ENCODE assay signal across 18 mouse cellular contexts in the genomic region with DNA sequence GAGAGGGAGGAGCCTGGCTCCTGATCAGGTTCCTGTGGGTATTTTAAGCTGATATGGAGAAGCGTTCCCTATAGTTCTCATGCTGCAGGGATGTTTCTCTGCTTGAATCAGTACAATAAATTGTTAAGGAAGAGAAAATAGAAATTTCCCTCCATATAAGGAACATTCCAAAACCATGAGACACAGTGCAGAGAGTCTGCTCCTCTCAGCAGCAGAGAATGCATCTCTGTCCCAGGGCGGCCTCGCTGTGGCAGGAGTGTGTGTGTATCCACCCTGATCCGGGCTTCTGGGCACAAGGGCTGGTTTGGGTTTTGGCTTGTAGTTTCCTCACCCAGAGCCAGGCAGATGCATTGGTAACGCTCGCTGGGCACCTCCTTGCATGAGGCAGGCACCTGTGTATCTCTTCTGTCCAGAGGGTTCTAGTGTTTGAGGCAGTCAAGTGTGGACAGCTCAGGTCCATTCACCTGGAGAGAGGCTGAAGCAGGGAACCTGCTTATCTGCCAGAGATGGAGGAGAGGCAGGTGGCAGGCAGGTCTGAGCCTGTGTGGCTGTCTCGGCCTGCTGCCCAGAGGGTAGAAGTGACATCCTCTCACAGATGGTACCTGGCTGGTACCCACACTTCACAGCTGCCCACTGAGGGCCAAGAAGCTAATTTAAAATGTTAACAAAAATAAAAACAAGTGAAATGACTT. TPM values are rescaled to one million over a fixed set of nuclear protein-coding genes. Genes with fewer than 3 reads are reported as not detected.
DNase-seq lines count a peak whose midpoint lies in the region; ATAC-seq and TF ChIP-seq lines count a peak whose summit lies in the region.
"Had no signal": no experiment of that assay in that cellular context is flagged by ENCODE, and none has a peak within 500 bp of the region (broad histone marks: within the 10 kb centered on the region; RNA-seq: fewer than 3 reads in every experiment).

No protein-coding gene starts in this region.

- no peak overlapping the region for H3K4me2 ChIP-seq in midbrain, postnatal 0 days (ENCODE audit: low read depth, low read length, poor library complexity, severe bottlenecking)
- H3K4me2 ChIP-seq in midbrain, embryonic 16.5 days (ENCODE audit: low read length), result no peak overlapping the region
- no peak overlapping the region for H3K4me2 ChIP-seq in stomach, postnatal 0 days (replicated peaks; ENCODE audit: low read depth)
- no peak overlapping the region for H3K4me2 ChIP-seq in forebrain, embryonic 12.5 days
- H3K4me2 ChIP-seq: midbrain, embryonic 12.5 days; neural tube, embryonic 12.5 days had no signal

- DNase-seq in cerebellum, postnatal 4 days (ENCODE audit: low spot score in 2 of 2), result no peak
- no peak for DNase-seq in midbrain, postnatal 0 days (ENCODE audit: low spot score)
- DNase-seq in cerebellum, postnatal 36 days, result peak; percentile 77 to 83
- no peak for DNase-seq in stomach, postnatal 0 days (ENCODE audit: low spot score)
- DNase-seq in kidney, postnatal 4 days, result no peak
- DNase-seq: adrenal gland, postnatal 10 days; embryo, embryonic 11 days; gastrocnemius, postnatal 10 days; heart, postnatal 14 days; lung, adult 2 months had no signal

- no peak for TF ChIP-seq CTCF in midbrain, postnatal 0 days (IDR thresholded peaks at IDR 0.05)
- no peak for TF ChIP-seq CTCF in stomach, postnatal 0 days (IDR thresholded peaks at IDR 0.05; ENCODE audit: low read depth)

- H3K27ac ChIP-seq in midbrain, postnatal 0 days (ENCODE audit: low read depth, low read length), result no peak overlapping the region
- no peak overlapping the region for H3K27ac ChIP-seq in midbrain, embryonic 16.5 days (ENCODE audit: low read length)
- peak overlapping the region; percentile 74 for H3K27ac ChIP-seq in stomach, postnatal 0 days (replicated peaks)
- no peak overlapping the region for H3K27ac ChIP-seq in forebrain, embryonic 12.5 days
- H3K27ac ChIP-seq: midbrain, embryonic 12.5 days; neural tube, embryonic 12.5 days had no signal

- H3K4me1 ChIP-seq in midbrain, postnatal 0 days (ENCODE audit: insufficient read depth, low read length), result no peaks in the 10 kb centered on the region
- H3K4me1 ChIP-seq in midbrain, embryonic 16.5 days (ENCODE audit: control insufficient read depth, insufficient read depth, low read length), result no peaks in the 10 kb centered on the region
- peaks cover 2% of the 10 kb centered on the region; the same call in 1 of the 2 replicates for H3K4me1 ChIP-seq in stomach, postnatal 0 days (replicated peaks; ENCODE audit: control insufficient read depth, insufficient read depth)
- no peaks in the 10 kb centered on the region for H3K4me1 ChIP-seq in forebrain, embryonic 12.5 days
- H3K4me1 ChIP-seq: midbrain, embryonic 12.5 days; neural tube, embryonic 12.5 days had no signal

- peak; percentile 91 for ATAC-seq in cerebellum, adult (ENCODE audit: insufficient number of reproducible peaks, low FRiP score, low TSS enrichment)
- ATAC-seq in midbrain, postnatal 0 days (ENCODE audit: low FRiP score), result 0 out of 2 replicates have a peak, but pooled peaks have one; percentile 28
- no peak for ATAC-seq in midbrain, embryonic 16.5 days
- ATAC-seq in stomach, postnatal 0 days (ENCODE audit: low FRiP score, low TSS enrichment), result peak; percentile 65; the same call in 1 of the 2 replicates
- ATAC-seq in forebrain, embryonic 12.5 days (ENCODE audit: low FRiP score), result no peak

- no peak for TF ChIP-seq EP300 in stomach, postnatal 0 days (optimal IDR thresholded peaks at IDR 0.05)

- H3K36me3 ChIP-seq in midbrain, postnatal 0 days (ENCODE audit: insufficient read depth, low read length), result peaks cover 40% of the 10 kb centered on the region
- peaks cover 19% of the 10 kb centered on the region for H3K36me3 ChIP-seq in midbrain, embryonic 16.5 days (ENCODE audit: control insufficient read depth, insufficient read depth, low read length)
- H3K36me3 ChIP-seq in stomach, postnatal 0 days (ENCODE audit: control insufficient read depth, insufficient read depth, low read length), result peaks cover 17% of the 10 kb centered on the region; the same call in 1 of the 2 replicates
- H3K36me3 ChIP-seq in forebrain, embryonic 12.5 days (replicated peaks), result peaks cover 57% of the 10 kb centered on the region

- no peak overlapping the region for H3K4me3 ChIP-seq in midbrain, postnatal 0 days (ENCODE audit: low read depth, low read length)
- no peak overlapping the region for H3K4me3 ChIP-seq in midbrain, embryonic 16.5 days (ENCODE audit: low read depth, low read length)
- H3K4me3 ChIP-seq in stomach, postnatal 0 days (ENCODE audit: low read depth, low read length), result no peak overlapping the region
- no peak overlapping the region for H3K4me3 ChIP-seq in forebrain, embryonic 12.5 days (replicated peaks)
- H3K4me3 ChIP-seq: midbrain, embryonic 12.5 days; neural tube, embryonic 12.5 days had no signal

- 97% methylated on average over 7 of the region's 7 CpGs for WGBS in midbrain, postnatal 0 days
- 94% methylated on average over 7 of the region's 7 CpGs for WGBS in midbrain, embryonic 16.5 days
- WGBS in stomach, postnatal 0 days, result 68% methylated on average over 7 of the region's 7 CpGs
- WGBS in forebrain, embryonic 12.5 days, result 95% methylated on average over 7 of the region's 7 CpGs

- no peak overlapping the region for H3K9ac ChIP-seq in midbrain, postnatal 0 days (replicated peaks; ENCODE audit: low read length, poor library complexity, severe bottlenecking)
- no peak overlapping the region for H3K9ac ChIP-seq in midbrain, embryonic 16.5 days (ENCODE audit: low read depth, low read length)
- H3K9ac ChIP-seq in stomach, postnatal 0 days (ENCODE audit: low read length), result no peak overlapping the region
- no peak overlapping the region for H3K9ac ChIP-seq in forebrain, embryonic 12.5 days
- H3K9ac ChIP-seq: midbrain, embryonic 12.5 days; neural tube, embryonic 12.5 days had no signal

- no peaks in the 10 kb centered on the region for H3K27me3 ChIP-seq in midbrain, postnatal 0 days (ENCODE audit: insufficient read depth, low read length)
- H3K27me3 ChIP-seq in midbrain, embryonic 16.5 days (ENCODE audit: control insufficient read depth, insufficient read depth, low read depth, low read length), result no peaks in the 10 kb centered on the region
- no peaks in the 10 kb centered on the region for H3K27me3 ChIP-seq in stomach, postnatal 0 days (ENCODE audit: control insufficient read depth, insufficient read depth, low read length)
- H3K27me3 ChIP-seq in forebrain, embryonic 12.5 days, result no peaks in the 10 kb centered on the region
- H3K27me3 ChIP-seq: midbrain, embryonic 12.5 days; neural tube, embryonic 12.5 days had no signal

- H3K9me3 ChIP-seq in midbrain, postnatal 0 days (ENCODE audit: low read length), result no peaks in the 10 kb centered on the region
- no peaks in the 10 kb centered on the region for H3K9me3 ChIP-seq in midbrain, embryonic 16.5 days (replicated peaks; ENCODE audit: control insufficient read depth, low read length, poor library complexity, severe bottlenecking)
- H3K9me3 ChIP-seq in stomach, postnatal 0 days (ENCODE audit: control insufficient read depth, low read length), result no peaks in the 10 kb centered on the region
- H3K9me3 ChIP-seq in forebrain, embryonic 12.5 days, result no peaks in the 10 kb centered on the region
- H3K9me3 ChIP-seq: midbrain, embryonic 12.5 days; neural tube, embryonic 12.5 days had no signal

RNA-seq across cellular contexts. Expression of a gene that starts 18.5 kb away (rescaled TPM):
- total RNA-seq in midbrain, postnatal 0 days (2014; rRNA removed), result 86.9 and 92.3 TPM in 2 replicates
- polyA plus RNA-seq in midbrain, postnatal 0 days (2015; fragmentation: Nextera tagmentation; extraction: Ambion mirVana), result 67.6 and 68.0 TPM in 2 replicates
- 85.0 and 89.0 TPM in 2 replicates for polyA plus RNA-seq in midbrain, embryonic 16.5 days (2015; fragmentation: Nextera tagmentation; extraction: Ambion mirVana)
- 7.3 and 7.4 TPM in 2 replicates for polyA plus RNA-seq in stomach, postnatal 0 days (2015; fragmentation: Nextera tagmentation; extraction: Ambion mirVana)
- 56.3 and 63.2 TPM in 2 replicates for polyA plus RNA-seq in forebrain, embryonic 12.5 days (2016; fragmentation: Nextera tagmentation; extraction: Ambion mirVana)

RNA-seq across cellular contexts. Expression of a gene that starts 38.5 kb away (rescaled TPM):
- total RNA-seq in midbrain, postnatal 0 days (2014; rRNA removed), result 35.1 and 46.6 TPM in 2 replicates
- 31.3 and 31.4 TPM in 2 replicates for polyA plus RNA-seq in midbrain, postnatal 0 days (2015; fragmentation: Nextera tagmentation; extraction: Ambion mirVana)
- 29.0 and 29.1 TPM in 2 replicates for polyA plus RNA-seq in midbrain, embryonic 16.5 days (2015; fragmentation: Nextera tagmentation; extraction: Ambion mirVana)
- 29.3 and 31.2 TPM in 2 replicates for polyA plus RNA-seq in stomach, postnatal 0 days (2015; fragmentation: Nextera tagmentation; extraction: Ambion mirVana)
- 46.7 and 48.7 TPM in 2 replicates for polyA plus RNA-seq in forebrain, embryonic 12.5 days (2016; fragmentation: Nextera tagmentation; extraction: Ambion mirVana)

RNA-seq across cellular contexts. Expression of a gene that starts 40.7 kb away (rescaled TPM):
- 45.6 and 71.3 TPM in 2 replicates for total RNA-seq in midbrain, postnatal 0 days (2014; rRNA removed)
- 64.3 and 67.1 TPM in 2 replicates for polyA plus RNA-seq in midbrain, postnatal 0 days (2015; fragmentation: Nextera tagmentation; extraction: Ambion mirVana)
- polyA plus RNA-seq in midbrain, embryonic 16.5 days (2015; fragmentation: Nextera tagmentation; extraction: Ambion mirVana), result 81.4 and 84.3 TPM in 2 replicates
- 45.7 and 45.9 TPM in 2 replicates for polyA plus RNA-seq in stomach, postnatal 0 days (2015; fragmentation: Nextera tagmentation; extraction: Ambion mirVana)
- 89.9 and 90.7 TPM in 2 replicates for polyA plus RNA-seq in forebrain, embryonic 12.5 days (2016; fragmentation: Nextera tagmentation; extraction: Ambion mirVana)

RNA-seq across cellular contexts. Expression of a gene that starts 51.0 kb away (rescaled TPM):
- total RNA-seq in midbrain, postnatal 0 days (2014; rRNA removed), result not detected in 2 replicates
- polyA plus RNA-seq in midbrain, postnatal 0 days (2015; fragmentation: Nextera tagmentation; extraction: Ambion mirVana), result not detected in 2 replicates
- polyA plus RNA-seq in midbrain, embryonic 16.5 days (2015; fragmentation: Nextera tagmentation; extraction: Ambion mirVana), result not detected in 2 replicates
- 2.6 and 5.3 TPM in 2 replicates for polyA plus RNA-seq in stomach, postnatal 0 days (2015; fragmentation: Nextera tagmentation; extraction: Ambion mirVana)
- polyA plus RNA-seq in forebrain, embryonic 12.5 days (2016; fragmentation: Nextera tagmentation; extraction: Ambion mirVana), result not detected in 2 replicates
- total RNA-seq: adrenal gland, postnatal 10 days; gastrocnemius, postnatal 10 days; heart, postnatal 14 days; left cerebral cortex, adult 8-10 months; MEL had no signal
- polyA plus RNA-seq: kidney, embryonic 16.5 days; lung, adult 2 months; midbrain, embryonic 12.5 days; neural tube, embryonic 12.5 days had no signal

Comparison
In these comparisons a context has a peak if more than half of its experiments do, and no peak if none do; other contexts are left out.
1. ATAC-seq: peak in cerebellum, adult (single experiment), midbrain, postnatal 0 days (single experiment) and stomach, postnatal 0 days (single experiment); none in midbrain, embryonic 16.5 days (single experiment) and forebrain, embryonic 12.5 days (single experiment).
2. DNase-seq: peak in cerebellum, postnatal 36 days (2 of 2); none in cerebellum, postnatal 4 days (0 of 2), midbrain, postnatal 0 days (single experiment), stomach, postnatal 0 days (single experiment) and kidney, postnatal 4 days (0 of 2).